Mouse (Mus musculus) hindbrain, embryonic 12.5 days (tissue): ENCODE data around the gene Sh3bp5. TPM values are rescaled to one million over a fixed set of nuclear protein-coding genes. Genes with fewer than 3 reads are reported as not detected.

Experiments used
- ATAC-seq: fragments of 200-750 bp; cut with Nextera tagmentation; 2 replicates; pipeline ENCODE4 v1.8.0; 2017; ENCODE audit warnings: moderate TSS enrichment; ENCODE audit not compliant: low FRiP score
- H3K27ac ChIP-seq: fragments of 300-500 bp; sonication (generic); 2 replicates; pipeline ENCODE4 v1.5.1; 2016; ENCODE audit warnings: mild to moderate bottlenecking
- H3K27me3 ChIP-seq: fragments of 300-500 bp; sonication (generic); 2 replicates; pipeline ENCODE4 v1.6.1; 2016; ENCODE audit warnings: mild to moderate bottlenecking
- H3K36me3 ChIP-seq: fragments of 300-500 bp; sonication (generic); 2 replicates; pipeline ENCODE4 v1.6.1; 2016; ENCODE audit warnings: mild to moderate bottlenecking
- H3K4me1 ChIP-seq: fragments of 300-500 bp; sonication (generic); 2 replicates; pipeline ENCODE4 v1.6.1; 2016
- H3K4me2 ChIP-seq: fragments of 300-500 bp; sonication (generic); replicated peaks from 2 replicates; pipeline ENCODE4 v1.6.1; 2016; ENCODE audit warnings: mild to moderate bottlenecking
- H3K4me3 ChIP-seq: fragments of 300-500 bp; sonication (generic); 2 replicates; pipeline ENCODE4 v1.5.1; 2016; ENCODE audit warnings: mild to moderate bottlenecking
- H3K9ac ChIP-seq: fragments of 300-500 bp; sonication (generic); 2 replicates; pipeline ENCODE4 v1.6.1; 2016; ENCODE audit warnings: mild to moderate bottlenecking, moderate library complexity
- H3K9me3 ChIP-seq: fragments of 300-500 bp; sonication (generic); replicated peaks from 2 replicates; pipeline ENCODE4 v1.6.1; 2016; ENCODE audit warnings: mild to moderate bottlenecking
- WGBS: fragments of 180-500 bp; shearing (Covaris S2); methylation state at CpG from one replicate; pipeline ENCODE4 v1.1.7; 2016; 5-methylcytosine and 5-hydroxymethylcytosine counted together
- polyA plus RNA-seq: library from polyadenylated mRNA; unstranded; fragments of >200 nt; fragmentation: Nextera tagmentation; extraction: Ambion mirVana; gene quantifications from 2 replicates; pipeline ENCODE4 v1.2.1, GENCODE M21; 2016

The Sh3bp5 gene
- polyA plus RNA-seq, 1 experiment from 2014 or later = 54.9 TPM

DNA sequence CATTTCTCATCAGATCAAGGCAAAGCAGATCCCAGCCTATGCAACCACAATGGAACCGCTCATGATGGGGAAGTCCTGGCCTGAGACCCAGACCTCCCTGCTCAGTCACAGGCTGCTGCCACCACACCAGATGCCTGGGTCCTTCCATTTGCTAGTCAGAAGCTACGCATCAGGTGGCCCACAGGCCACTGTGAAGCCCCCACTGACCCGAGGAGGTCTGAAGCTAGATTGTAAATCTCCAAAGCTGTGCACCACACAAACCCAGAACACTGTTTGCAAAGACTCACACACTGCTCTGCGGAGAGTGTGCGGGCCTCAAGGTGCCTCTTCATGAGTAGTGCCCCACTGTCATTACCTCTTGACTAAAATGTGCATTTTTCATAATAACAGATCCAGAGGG, 50.5 kb downstream of the Sh3bp5 start:
- WGBS = 87% methylated on average over 5 of the region's 5 CpGs
- no peak overlapping the region for H3K9ac ChIP-seq
- no peak for ATAC-seq

DNA sequence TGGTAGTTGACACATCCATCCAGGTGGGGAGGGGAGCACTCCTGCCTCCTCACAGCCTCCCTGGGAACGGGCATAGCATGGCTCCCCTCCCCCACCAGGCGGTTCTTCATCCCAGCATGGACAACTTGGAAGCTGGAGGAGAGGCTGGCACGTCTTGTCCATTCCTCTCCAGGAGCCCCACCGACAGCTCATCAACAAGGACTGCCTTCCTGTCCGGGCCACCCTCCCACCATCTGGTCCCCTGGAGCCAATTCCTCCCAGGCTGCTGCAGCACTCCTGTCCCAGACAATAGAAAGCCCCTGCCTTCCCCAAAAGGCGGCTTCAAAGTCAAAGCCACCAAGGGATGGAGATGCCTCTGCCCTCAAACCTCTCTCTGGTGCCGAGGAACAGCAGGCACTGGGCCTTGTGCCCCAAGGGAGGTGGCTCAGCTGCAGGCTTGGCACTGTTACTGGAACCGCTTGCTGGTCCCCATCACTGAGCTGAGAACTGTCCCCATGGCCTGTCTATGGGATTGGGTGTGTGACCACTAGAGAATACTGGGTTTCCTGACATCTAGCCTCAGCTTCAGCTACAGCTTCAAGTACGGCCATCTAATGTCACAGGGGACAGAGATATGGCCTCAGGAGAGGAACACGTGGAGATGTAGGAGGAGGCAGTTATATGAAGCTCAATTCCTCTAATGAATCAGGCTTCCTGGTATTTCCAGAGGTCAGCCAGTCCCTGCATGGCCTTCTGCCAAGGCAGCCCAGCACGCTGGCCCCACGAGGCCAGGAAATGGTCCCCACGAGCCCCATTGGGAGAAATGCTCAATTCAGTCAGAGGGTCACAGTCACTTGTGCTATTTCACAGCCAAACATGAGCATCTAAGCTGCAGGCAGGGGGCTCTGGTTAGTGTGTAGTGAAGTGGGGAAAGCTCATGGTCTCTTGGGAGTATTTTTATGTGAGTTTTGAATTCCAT, 51.2 kb downstream of the Sh3bp5 start:
- WGBS = 67% methylated on average over 13 of the region's 13 CpGs
- Histone ChIP-seq H3K4me2 (no peak overlapping the region), H3K9me3 (no peaks in the 10 kb centered on the region), H3K4me3 (no peak overlapping the region), H3K36me3 (peaks cover 9% of the 10 kb centered on the region; the same call in 1 of the 2 replicates), H3K27me3 (no peaks in the 10 kb centered on the region), H3K4me1 (peaks cover 32% of the 10 kb centered on the region), H3K9ac (no peak overlapping the region), H3K27ac (no peak overlapping the region)
- no peak for ATAC-seq

More for the DNA sequence above, 50.5 kb downstream of the Sh3bp5 start:
- Histone ChIP-seq H3K4me3 (no peak overlapping the region), H3K9me3 (no peaks in the 10 kb centered on the region), H3K27ac (no peak overlapping the region), H3K4me2 (no peak overlapping the region), H3K36me3 (peaks cover 9% of the 10 kb centered on the region; the same call in 1 of the 2 replicates), H3K4me1 (peaks cover 32% of the 10 kb centered on the region), H3K27me3 (no peaks in the 10 kb centered on the region)

DNA sequence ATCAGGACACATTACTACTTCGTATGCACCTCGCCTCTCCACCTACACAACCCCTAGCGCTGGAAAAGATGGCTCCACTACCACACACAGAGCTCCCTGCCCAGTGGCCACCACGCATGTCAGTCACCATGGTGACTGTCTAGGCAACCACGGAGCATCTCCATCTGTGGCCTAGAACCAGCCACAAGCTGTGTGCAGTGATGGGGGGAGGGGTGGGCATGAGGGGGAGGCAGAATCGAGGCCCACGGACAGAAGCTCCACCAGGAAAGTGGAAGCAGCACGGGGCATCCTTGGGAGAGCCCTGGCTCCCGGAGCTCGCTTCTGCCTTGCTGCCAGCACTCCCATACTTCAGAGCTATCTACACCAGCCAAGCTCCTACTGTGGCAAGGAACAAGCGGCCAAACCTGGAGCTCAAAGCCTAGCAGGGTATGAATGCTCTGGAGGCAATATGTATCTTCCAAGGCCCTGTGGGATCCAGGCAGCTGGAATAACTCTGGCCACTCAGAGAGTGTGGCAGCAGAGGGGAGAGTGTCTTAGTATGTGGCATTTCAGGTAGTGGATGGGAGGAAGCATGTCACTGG, 52.3 kb downstream of the Sh3bp5 start:
- Histone ChIP-seq H3K4me2 (no peak overlapping the region), H3K36me3 (peaks cover 16% of the 10 kb centered on the region; the same call in 1 of the 2 replicates), H3K4me3 (no peak overlapping the region), H3K4me1 (peaks cover 32% of the 10 kb centered on the region), H3K9ac (no peak overlapping the region), H3K27ac (no peak overlapping the region), H3K27me3 (no peaks in the 10 kb centered on the region), H3K9me3 (no peaks in the 10 kb centered on the region)
- no peak for ATAC-seq
- 78% methylated on average over 11 of the region's 11 CpGs for WGBS

DNA sequence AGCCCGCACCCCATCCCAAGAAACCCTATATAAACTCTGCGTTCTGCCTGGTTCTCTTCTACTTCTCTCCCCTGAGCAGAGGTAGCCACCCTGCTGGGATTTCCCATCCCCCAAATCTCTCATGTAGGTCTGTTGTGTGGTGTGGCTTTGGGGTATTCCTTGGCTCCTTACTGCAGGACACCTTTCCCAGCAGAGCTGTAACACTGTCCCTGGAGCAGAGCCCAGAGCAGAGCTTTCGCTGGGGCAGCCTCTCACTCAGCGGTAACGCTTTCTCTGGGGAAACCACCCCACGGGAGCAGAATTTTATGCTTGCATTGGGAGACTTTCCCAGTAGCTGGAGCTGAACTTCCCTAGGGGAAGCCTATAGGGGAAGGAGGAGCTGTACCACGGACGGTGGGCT, 53.6 kb downstream of the Sh3bp5 start:
- no peaks in the 10 kb centered on the region for H3K9me3 ChIP-seq
- no peak for ATAC-seq
- no peak overlapping the region for H3K9ac ChIP-seq
- no peak overlapping the region for H3K4me2 ChIP-seq
- WGBS = 94% methylated on average over 8 of the region's 8 CpGs
- H3K27me3 ChIP-seq = no peaks in the 10 kb centered on the region
- no peak overlapping the region for H3K4me3 ChIP-seq
- H3K4me1 ChIP-seq = peaks cover 27% of the 10 kb centered on the region
- H3K27ac ChIP-seq = no peak overlapping the region
- peaks cover 26% of the 10 kb centered on the region for H3K36me3 ChIP-seq

DNA sequence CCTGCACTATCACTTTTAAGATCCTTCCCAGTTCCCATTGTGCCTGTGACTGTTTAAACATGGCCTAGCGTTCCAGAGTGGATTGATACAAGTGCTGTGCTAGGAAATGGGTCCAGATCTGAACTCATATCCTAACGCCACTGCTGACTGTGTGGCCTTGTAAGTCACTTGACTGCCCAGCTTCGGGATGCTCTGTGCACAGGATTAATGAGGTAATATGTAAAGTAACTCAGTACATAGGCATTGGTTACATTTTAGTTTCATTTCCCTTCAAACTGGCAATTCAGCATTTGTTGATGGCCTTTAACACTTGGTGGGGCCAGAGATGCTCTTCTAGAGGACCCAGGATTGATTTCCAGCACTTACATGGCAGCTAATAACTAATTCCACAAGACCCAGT, 59.5 kb downstream of the Sh3bp5 start:
- ATAC-seq = no peak
- Histone ChIP-seq H3K36me3 (peaks cover 74% of the 10 kb centered on the region), H3K9ac (no peak overlapping the region), H3K27ac (no peak overlapping the region), H3K9me3 (no peaks in the 10 kb centered on the region), H3K4me1 (no peaks in the 10 kb centered on the region), H3K27me3 (no peaks in the 10 kb centered on the region), H3K4me2 (no peak overlapping the region), H3K4me3 (no peak overlapping the region)
- 96% methylated on average over 3 of the region's 3 CpGs for WGBS

DNA sequence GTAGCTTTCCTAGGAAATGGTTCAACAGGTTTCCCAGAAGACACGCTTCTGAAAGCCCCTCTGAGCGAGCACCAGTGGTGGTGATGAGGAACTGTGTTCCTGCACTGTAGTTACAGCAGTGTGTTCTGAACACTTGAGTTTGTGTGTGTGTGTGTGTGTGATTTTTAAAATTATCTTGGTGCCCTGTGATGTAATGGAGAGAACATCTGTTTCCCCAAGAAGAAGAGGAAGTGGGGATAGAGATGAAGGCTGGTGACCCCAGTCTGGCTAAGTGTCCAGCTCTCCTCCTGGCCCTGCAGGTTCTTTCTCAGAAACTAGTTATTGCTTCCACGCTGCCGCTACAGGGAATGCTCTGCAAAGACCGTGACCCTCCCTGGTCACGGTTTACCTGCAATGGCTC, 61.5 kb downstream of the Sh3bp5 start:
- WGBS = 96% methylated on average over 6 of the region's 6 CpGs
- Histone ChIP-seq H3K4me1 (no peaks in the 10 kb centered on the region), H3K4me2 (no peak overlapping the region), H3K4me3 (no peak overlapping the region), H3K9me3 (no peaks in the 10 kb centered on the region), H3K9ac (no peak overlapping the region), H3K36me3 (peaks cover 92% of the 10 kb centered on the region), H3K27ac (no peak overlapping the region), H3K27me3 (no peaks in the 10 kb centered on the region)
- no peak for ATAC-seq

DNA sequence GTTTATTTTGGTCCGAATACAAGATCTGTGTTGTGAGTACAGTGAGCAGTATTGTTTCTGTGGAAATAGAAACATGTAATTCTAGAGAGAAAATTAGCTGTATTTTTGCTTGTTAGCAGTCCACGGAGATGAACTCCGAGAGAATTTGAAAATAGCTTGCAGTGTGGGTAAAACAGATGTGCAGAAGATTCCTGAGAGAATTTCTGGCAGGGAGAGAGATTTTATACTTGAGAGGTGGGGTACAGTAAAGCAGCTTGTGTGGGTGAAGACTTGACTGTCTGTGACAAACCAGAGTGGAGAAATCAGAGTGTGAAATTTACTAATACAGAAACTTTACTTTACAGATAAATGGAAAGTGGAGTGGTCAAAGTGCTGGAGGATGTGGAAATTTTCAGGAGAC, 66.5 kb downstream of the Sh3bp5 start:
- WGBS = 90% methylated on average over 3 of the region's 3 CpGs
- no peak for ATAC-seq
- Histone ChIP-seq H3K36me3 (peaks cover 66% of the 10 kb centered on the region), H3K4me3 (no peak overlapping the region), H3K4me2 (no peak overlapping the region), H3K27ac (no peak overlapping the region), H3K27me3 (no peaks in the 10 kb centered on the region), H3K9ac (no peak overlapping the region), H3K9me3 (no peaks in the 10 kb centered on the region), H3K4me1 (no peaks in the 10 kb centered on the region)

DNA sequence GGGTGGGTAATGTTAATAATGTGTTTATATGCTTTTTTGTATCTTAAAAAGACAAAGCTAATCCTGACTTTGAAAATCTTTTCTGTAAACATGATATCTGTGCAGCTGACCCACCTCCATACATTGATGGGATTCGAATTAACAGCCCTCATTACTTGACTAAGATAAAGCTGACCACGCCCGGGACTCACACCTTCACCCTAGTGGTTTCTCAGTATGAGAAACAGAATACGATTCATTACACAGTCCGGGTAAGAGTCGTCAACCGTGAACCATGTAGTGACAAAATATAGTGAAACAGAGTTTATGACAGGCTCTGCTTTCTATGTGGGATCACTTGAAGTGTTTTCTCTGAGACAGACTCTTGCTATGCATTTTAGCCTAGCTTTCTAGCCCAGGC, 67.9 kb downstream of the Sh3bp5 start:
- Histone ChIP-seq H3K9me3 (no peaks in the 10 kb centered on the region), H3K27me3 (no peaks in the 10 kb centered on the region), H3K9ac (no peak overlapping the region), H3K4me2 (no peak overlapping the region), H3K4me1 (no peaks in the 10 kb centered on the region), H3K4me3 (no peak overlapping the region), H3K36me3 (peaks cover 65% of the 10 kb centered on the region), H3K27ac (no peak overlapping the region)
- no peak for ATAC-seq
- WGBS = 95% methylated on average over 7 of the region's 7 CpGs

DNA sequence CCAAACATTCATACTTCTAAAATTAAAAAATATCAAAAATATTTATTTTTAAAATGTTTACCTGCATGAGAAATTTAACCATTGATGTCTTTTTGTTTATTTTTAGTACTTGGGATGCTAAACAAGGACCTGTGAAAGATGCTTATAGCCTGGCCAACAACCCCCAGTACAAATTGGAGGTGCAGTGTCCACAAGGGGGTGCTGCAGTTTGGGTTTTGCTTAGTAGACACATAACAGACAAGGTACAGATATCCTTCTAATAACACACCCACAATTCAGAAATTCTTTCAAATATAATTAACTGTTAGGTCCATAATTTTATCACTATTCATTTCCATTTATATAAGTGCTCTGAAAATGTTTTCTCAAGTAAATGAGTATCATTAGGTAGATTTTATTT, 70.5 kb downstream of the Sh3bp5 start:
- H3K27me3 ChIP-seq = no peaks in the 10 kb centered on the region
- no peak overlapping the region for H3K4me3 ChIP-seq
- no peak for ATAC-seq
- H3K27ac ChIP-seq = no peak overlapping the region
- H3K9ac ChIP-seq = no peak overlapping the region
- H3K4me2 ChIP-seq = no peak overlapping the region
- H3K9me3 ChIP-seq = no peaks in the 10 kb centered on the region
- H3K36me3 ChIP-seq = peaks cover 57% of the 10 kb centered on the region
- no peaks in the 10 kb centered on the region for H3K4me1 ChIP-seq

DNA sequence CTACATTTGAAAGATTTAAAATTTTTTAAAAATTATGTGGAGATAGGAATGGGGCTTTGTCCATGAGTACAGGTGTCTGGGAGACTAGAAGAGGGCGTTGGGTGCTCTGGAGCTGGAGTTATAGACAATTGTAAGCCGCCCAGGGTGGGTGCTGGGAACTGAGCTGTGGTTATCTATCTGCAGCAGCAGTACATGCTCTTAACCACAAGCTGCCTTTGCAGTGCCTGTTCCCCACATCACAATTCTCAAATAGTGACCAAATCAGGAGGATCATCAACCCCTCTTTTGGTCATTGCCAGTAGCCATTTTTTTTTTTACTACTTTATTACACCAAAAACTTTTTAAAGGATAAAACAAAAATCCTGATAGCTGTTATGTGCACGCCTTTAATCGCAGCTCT, 71.3 kb downstream of the Sh3bp5 start:
- Histone ChIP-seq H3K4me3 (no peak overlapping the region), H3K9me3 (no peaks in the 10 kb centered on the region), H3K27ac (no peak overlapping the region), H3K27me3 (no peaks in the 10 kb centered on the region), H3K4me1 (no peaks in the 10 kb centered on the region), H3K9ac (no peak overlapping the region), H3K36me3 (peaks cover 55% of the 10 kb centered on the region), H3K4me2 (no peak overlapping the region)
- no peak for ATAC-seq
- 95% methylated on average over 4 of the region's 4 CpGs for WGBS

DNA sequence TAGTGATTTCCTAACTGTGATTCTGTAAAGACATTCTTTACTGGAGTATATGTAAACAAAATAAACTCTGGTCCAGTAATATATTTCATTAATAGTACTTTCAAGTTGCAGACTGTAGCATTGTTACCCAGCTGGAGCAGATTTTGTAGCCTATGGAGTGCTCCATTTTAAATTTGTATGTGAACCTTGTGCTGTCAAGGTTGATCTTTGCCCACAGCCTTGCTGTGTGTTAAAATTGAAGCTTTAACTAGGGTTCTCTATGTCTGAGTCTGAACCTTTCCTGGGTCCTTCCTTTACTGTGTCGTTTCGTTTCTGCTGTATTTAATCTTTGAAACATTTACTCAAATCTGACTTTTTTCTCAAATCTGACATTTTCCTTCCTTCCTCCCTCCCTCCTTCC, 73.6 kb downstream of the Sh3bp5 start:
- Histone ChIP-seq H3K9me3 (no peaks in the 10 kb centered on the region), H3K9ac (no peak overlapping the region), H3K36me3 (peaks cover 57% of the 10 kb centered on the region), H3K27me3 (no peaks in the 10 kb centered on the region), H3K27ac (no peak overlapping the region), H3K4me1 (no peaks in the 10 kb centered on the region), H3K4me2 (no peak overlapping the region), H3K4me3 (no peak overlapping the region)
- WGBS = 95% methylated on average over 2 of the region's 2 CpGs
- ATAC-seq = no peak

DNA sequence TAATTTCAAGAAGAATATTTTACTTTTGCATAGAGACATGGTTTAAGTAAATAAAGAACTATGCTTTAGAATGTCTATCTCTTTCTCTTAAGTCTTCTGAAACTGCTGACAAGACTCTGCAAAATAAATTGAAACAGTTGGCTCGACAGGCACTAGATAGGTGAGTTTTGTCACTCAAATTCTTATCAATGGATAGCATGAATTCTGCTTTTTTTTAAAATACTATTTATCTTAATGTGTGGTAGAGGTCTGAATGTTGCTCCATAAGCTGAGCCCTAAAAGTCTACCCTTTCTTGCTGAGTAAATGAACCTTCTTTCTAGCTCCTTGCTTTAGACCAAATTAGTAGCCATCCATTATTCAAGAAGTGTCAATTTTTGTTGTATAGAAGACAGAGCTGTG, 90.5 kb downstream of the Sh3bp5 start:
- Histone ChIP-seq H3K27ac (no peak overlapping the region), H3K27me3 (no peaks in the 10 kb centered on the region), H3K4me2 (no peak overlapping the region), H3K9ac (no peak overlapping the region), H3K9me3 (no peaks in the 10 kb centered on the region), H3K4me1 (no peaks in the 10 kb centered on the region), H3K36me3 (peaks cover 32% of the 10 kb centered on the region), H3K4me3 (no peak overlapping the region)
- ATAC-seq = no peak
- WGBS = 98% methylated on average over 1 of the region's 1 CpGs

DNA sequence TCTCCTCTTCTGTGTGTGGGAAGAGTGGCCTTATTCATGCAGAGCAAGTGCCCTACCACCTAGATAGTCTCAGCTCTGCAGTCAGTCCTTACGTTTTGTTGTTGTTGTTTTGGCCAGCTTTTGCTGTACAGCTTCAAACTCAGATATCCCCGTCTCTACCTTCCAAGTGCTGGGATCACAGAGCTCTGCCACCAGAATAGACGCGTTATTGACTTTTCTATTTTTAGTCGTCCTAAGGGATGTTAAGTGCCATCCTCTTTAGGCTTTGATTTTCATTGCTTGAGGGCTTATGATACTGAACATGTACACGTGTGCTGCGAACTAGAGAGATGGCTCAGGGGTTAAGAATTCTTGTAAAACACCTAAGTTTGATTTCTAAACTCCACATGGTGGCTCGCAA, 92.6 kb downstream of the Sh3bp5 start:
- no peak overlapping the region for H3K9ac ChIP-seq
- peaks cover 4% of the 10 kb centered on the region for H3K4me1 ChIP-seq
- no peaks in the 10 kb centered on the region for H3K27me3 ChIP-seq
- no peak overlapping the region for H3K4me2 ChIP-seq
- no peak overlapping the region for H3K4me3 ChIP-seq
- no peaks in the 10 kb centered on the region for H3K9me3 ChIP-seq
- ATAC-seq = no peak
- 85% methylated on average over 8 of the region's 8 CpGs for WGBS
- H3K36me3 ChIP-seq = peaks cover 26% of the 10 kb centered on the region
- no peak overlapping the region for H3K27ac ChIP-seq
